Mouse (Mus musculus): ENCODE measurements at regions not wholly inside any gene's neighbourhood (a gene's known extent, or its start where the extent isn't known, plus 50 kb on each side); places are given as distances from the start of the nearest gene placed in this dataset.

DNA sequence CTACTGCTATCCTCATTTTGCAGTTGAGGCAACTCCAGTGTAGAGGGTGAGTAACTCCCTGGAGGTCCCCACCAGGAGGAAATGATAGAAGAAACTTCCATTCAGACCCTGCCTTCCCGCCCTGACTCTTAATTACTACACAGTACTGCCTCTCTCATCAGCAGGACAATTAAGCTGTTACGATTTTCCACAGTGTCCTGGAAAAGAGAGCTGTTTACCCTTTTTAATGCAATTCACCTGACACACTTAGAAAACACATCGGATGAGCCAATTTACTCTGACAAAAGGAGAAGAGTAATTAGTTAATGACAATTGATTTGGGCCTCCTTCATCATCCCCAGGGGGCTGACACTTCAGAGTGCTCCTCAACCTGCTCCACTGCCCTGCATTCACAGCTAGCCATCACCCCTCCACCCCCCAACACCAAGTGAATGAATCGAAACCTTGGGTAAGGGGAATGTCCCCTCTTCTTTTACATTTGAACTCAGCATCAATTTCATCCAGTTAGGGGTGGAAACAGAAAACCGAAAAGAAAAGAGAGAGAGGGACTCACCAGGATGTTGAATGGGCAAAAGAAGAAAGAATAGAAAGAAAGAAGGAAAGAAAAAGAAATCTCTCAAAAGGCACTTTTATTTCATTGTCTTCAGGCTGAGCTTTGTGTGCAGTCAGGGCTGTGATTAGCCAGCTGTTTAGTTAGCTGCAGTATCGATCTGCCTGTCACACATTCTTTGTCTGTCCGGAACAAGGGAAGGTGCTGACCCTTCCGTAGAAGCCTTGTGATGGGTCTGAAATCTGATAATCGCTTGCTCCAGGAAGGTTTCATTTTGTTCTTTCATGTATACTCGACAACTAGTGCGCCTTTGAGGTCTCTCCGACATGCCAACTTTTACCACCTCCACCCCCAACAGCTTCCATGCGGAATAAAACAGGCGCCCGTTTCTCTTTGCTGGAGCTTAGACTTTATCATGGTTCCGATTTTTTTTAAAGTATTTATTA lies 482.6 kb upstream of the Tenm4 start:
- no peak for TF ChIP-seq NELFE (IDR thresholded peaks at IDR 0.05; ENCODE audit: low read depth, low read length)
- no peak for TF ChIP-seq POLR2A (IDR thresholded peaks at IDR 0.05; ENCODE audit: low read depth, low read length)
- no peak for TF ChIP-seq E2F4 (IDR thresholded peaks at IDR 0.05; ENCODE audit: insufficient replicate concordance, low read depth, low read length)
- TF ChIP-seq ZC3H11A (IDR thresholded peaks at IDR 0.05; ENCODE audit: low read depth, low read length): no peak
- TF ChIP-seq CTCF (conservative IDR thresholded peaks at IDR 0.05 in 1 of 2, IDR thresholded peaks at IDR 0.05 in 1 of 2; ENCODE audit: low read depth in 2 of 2, low read length in 2 of 2): no peak
- TF ChIP-seq RCOR1 (conservative IDR thresholded peaks at IDR 0.05; ENCODE audit: low read depth, low read length): no peak
- no peak for TF ChIP-seq EP300 (IDR thresholded peaks at IDR 0.05; ENCODE audit: low read length)
- no peak for TF ChIP-seq POLR2AphosphoS2 (IDR thresholded peaks at IDR 0.05; ENCODE audit: low read depth, low read length)
- TF ChIP-seq ETS1 (conservative IDR thresholded peaks at IDR 0.05; ENCODE audit: low read depth, low read length): no peak
- TF ChIP-seq PAX5 (IDR thresholded peaks at IDR 0.05; ENCODE audit: low read length): no peak
- TF ChIP-seq HCFC1 (IDR thresholded peaks at IDR 0.05; ENCODE audit: low read depth, low read length): no peak
- TF ChIP-seq GABPA (IDR thresholded peaks at IDR 0.05; ENCODE audit: insufficient replicate concordance, low read depth, low read length): no peak
- TF ChIP-seq CHD2 (IDR thresholded peaks at IDR 0.05; ENCODE audit: low read length): no peak
- TF ChIP-seq MXI1 (IDR thresholded peaks at IDR 0.05; ENCODE audit: low read depth, low read length): no peak
